Mouse (Mus musculus): ENCODE measurements around the gene Mtap. TPM values are rescaled to one million over a fixed set of nuclear protein-coding genes. Genes with fewer than 3 reads are reported as not detected.
A peak's percentile ranks its signal among the peaks of the same experiment; 100 is the strongest.

The Mtap gene
- polyA plus RNA-seq, 1 experiment from 2014 or later = 24.0 TPM

GRCm38 (mm10) chr4:89128937-89129277 is 8.0 kb upstream of the Mtap start:
- no peaks in the 10 kb centered on the region for H3K36me3 ChIP-seq (ENCODE audit: control insufficient read depth, insufficient read depth, low read length)
- no peak for ATAC-seq (ENCODE audit: low read depth)
- H3K4me1 ChIP-seq (ENCODE audit: control insufficient read depth, insufficient read depth, low read length) = no peaks in the 10 kb centered on the region
- H3K9me3 ChIP-seq (ENCODE audit: control insufficient read depth, low read length) = no peaks in the 10 kb centered on the region
- H3K9ac ChIP-seq (replicated peaks; ENCODE audit: low read depth, low read length) = no peak overlapping the region
- H3K27me3 ChIP-seq (ENCODE audit: control insufficient read depth, insufficient read depth, low read length) = no peaks in the 10 kb centered on the region
- no peak overlapping the region for H3K27ac ChIP-seq (ENCODE audit: low read depth, low read length)
- no peak overlapping the region for H3K4me2 ChIP-seq (ENCODE audit: low read depth, low read length)
- WGBS = 72% methylated on average over 5 of the region's 5 CpGs
- no peak overlapping the region for H3K4me3 ChIP-seq (ENCODE audit: low read depth, low read length)

DNA sequence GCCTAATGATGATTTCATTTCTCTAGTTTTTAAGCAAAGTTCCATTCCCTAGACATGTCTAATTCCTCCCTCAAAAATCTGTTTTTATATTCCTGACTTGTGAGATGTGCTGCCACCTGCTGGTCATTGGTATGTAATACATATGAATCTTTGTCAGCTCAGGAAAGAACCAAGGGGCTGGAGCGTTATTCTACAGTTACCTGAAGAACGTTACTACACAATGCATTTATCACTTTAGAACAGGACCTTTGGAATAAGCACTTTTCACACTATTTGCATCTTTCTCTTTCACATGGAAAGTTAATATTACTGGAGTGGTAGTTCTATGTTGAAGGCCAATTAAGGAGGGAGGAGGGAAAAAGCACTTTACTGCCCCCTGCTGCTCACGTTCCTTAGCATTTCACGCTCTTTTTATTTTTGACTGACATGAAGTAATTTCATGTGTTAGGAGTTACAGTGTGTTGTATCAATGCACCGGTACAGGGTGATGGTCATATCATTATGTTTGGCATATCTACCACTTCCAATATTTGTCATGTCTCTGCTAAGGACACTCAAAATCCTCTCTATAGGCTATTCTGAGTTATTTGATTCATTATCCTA is 7.5 kb upstream of the Mtap start:
- WGBS = 5% methylated on average over 5 of the region's 5 CpGs
- H3K9me3 ChIP-seq (ENCODE audit: control insufficient read depth, low read length) = no peaks in the 10 kb centered on the region
- H3K4me1 ChIP-seq (ENCODE audit: control insufficient read depth, insufficient read depth, low read length) = no peaks in the 10 kb centered on the region
- no peak overlapping the region for H3K4me3 ChIP-seq (ENCODE audit: low read depth, low read length)
- H3K9ac ChIP-seq (replicated peaks; ENCODE audit: low read depth, low read length) = no peak overlapping the region
- H3K36me3 ChIP-seq (ENCODE audit: control insufficient read depth, insufficient read depth, low read length) = no peaks in the 10 kb centered on the region
- H3K4me2 ChIP-seq (ENCODE audit: low read depth, low read length) = peak overlapping the region; percentile 36; the same call in 1 of the 2 replicates
- no peak overlapping the region for H3K27ac ChIP-seq (ENCODE audit: low read depth, low read length)
- ATAC-seq (ENCODE audit: low read depth) = peak; percentile 78
- H3K27me3 ChIP-seq (ENCODE audit: control insufficient read depth, insufficient read depth, low read length) = no peaks in the 10 kb centered on the region

DNA sequence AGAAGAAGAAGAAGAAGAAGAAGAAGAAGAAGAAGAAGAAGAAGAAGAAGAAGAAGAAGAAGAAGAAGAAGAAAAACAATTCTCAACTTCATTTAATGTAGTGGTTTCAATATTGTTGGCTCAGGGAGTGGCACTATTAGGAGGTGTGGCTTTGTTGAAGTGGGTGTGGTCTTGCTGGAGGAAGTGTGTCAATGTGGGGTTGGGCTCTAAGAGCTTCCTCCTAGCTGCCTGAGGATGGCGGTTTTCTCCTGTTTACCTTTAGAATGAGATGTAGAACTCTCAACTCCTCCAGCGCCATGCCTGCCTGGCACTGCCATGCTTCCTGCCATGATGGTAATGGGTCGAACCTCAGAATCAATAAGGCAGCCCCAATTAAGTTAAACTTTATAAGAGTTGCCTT is 5.1 kb upstream of the Mtap start:
- H3K4me3 ChIP-seq (ENCODE audit: low read depth, low read length) = no peak overlapping the region
- no peaks in the 10 kb centered on the region for H3K4me1 ChIP-seq (ENCODE audit: control insufficient read depth, insufficient read depth, low read length)
- H3K27ac ChIP-seq (ENCODE audit: low read depth, low read length) = no peak overlapping the region
- H3K36me3 ChIP-seq (ENCODE audit: control insufficient read depth, insufficient read depth, low read length) = no peaks in the 10 kb centered on the region
- H3K27me3 ChIP-seq (ENCODE audit: control insufficient read depth, insufficient read depth, low read length) = no peaks in the 10 kb centered on the region
- 81% methylated on average over 3 of the region's 3 CpGs for WGBS
- no peak for ATAC-seq (ENCODE audit: low read depth)
- no peaks in the 10 kb centered on the region for H3K9me3 ChIP-seq (ENCODE audit: control insufficient read depth, low read length)
- no peak overlapping the region for H3K9ac ChIP-seq (replicated peaks; ENCODE audit: low read depth, low read length)
- H3K4me2 ChIP-seq (ENCODE audit: low read depth, low read length) = no peak overlapping the region

- Histone ChIP-seq H3K27me3 (ENCODE audit: control insufficient read depth, insufficient read depth, low read length) (peaks cover 2% of the 10 kb centered on the region; the same call in 1 of the 2 replicates), H3K4me3 (ENCODE audit: low read depth, low read length) (no peak overlapping the region; the same call in 1 of the 2 replicates), H3K9me3 (ENCODE audit: control insufficient read depth, low read length) (no peaks in the 10 kb centered on the region), H3K9ac (replicated peaks; ENCODE audit: low read depth, low read length) (no peak overlapping the region), H3K36me3 (ENCODE audit: control insufficient read depth, insufficient read depth, low read length) (no peaks in the 10 kb centered on the region), H3K4me2 (ENCODE audit: low read depth, low read length) (peak overlapping the region; percentile 92), H3K27ac (ENCODE audit: low read depth, low read length) (no peak overlapping the region), H3K4me1 (ENCODE audit: control insufficient read depth, insufficient read depth, low read length) (peaks cover 3% of the 10 kb centered on the region; the same call in 1 of the 2 replicates)
- ATAC-seq (ENCODE audit: low read depth) = no peak
- WGBS = 26% methylated on average over 3 of the region's 3 CpGs
These were observed 566 bp upstream of the Mtap start for GRCm38 (mm10) chr4:89136356-89136755.

DNA sequence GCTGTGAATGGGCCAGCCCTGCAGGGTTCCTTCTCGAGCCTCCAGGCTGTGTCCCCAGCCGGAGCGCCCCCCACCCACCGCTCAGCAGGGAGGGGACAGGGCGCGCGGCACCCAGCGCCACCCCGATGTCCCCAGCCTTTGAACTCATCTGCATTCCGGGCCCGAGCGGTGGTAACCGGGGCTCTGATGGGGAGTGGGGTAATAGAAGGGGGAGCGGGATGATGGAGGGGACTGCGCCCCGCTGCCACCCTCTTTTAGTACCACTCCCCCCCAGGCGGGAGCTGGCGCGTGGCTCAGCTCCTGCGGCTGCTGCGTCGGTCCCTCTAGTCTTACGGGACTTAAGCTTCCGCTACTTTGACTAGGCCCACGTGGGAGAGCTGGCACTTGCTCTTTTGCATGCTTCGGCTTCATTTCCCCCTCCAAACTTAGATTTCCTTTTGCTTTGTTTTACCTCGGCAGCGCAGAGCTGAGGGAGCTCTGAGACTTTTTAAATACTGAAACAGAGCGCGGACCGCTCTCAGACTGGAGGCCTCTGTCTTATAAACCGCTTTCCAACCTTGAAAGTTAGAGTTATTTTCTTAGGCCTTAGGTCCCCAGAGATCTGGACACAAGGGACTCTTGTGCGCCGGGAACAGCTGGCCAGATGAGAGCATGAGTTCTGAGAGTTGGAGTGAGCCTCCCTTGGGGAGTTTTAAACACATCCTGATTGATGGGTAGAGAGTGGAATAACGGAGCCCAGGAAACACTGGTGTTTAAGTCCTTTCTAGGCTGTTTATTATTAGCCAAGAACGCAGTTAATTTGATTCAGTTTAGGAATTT is 829 bp downstream of the Mtap start:
- peaks cover 3% of the 10 kb centered on the region; the same call in 1 of the 2 replicates for H3K4me1 ChIP-seq (ENCODE audit: control insufficient read depth, insufficient read depth, low read length)
- H3K4me3 ChIP-seq (ENCODE audit: low read depth, low read length) = peak overlapping the region; percentile 87
- H3K9ac ChIP-seq (replicated peaks; ENCODE audit: low read depth, low read length) = peak overlapping the region; percentile 80
- H3K36me3 ChIP-seq (ENCODE audit: control insufficient read depth, insufficient read depth, low read length) = no peaks in the 10 kb centered on the region
- peak; percentile 84 for ATAC-seq (ENCODE audit: low read depth)
- peaks cover 2% of the 10 kb centered on the region; the same call in 1 of the 2 replicates for H3K27me3 ChIP-seq (ENCODE audit: control insufficient read depth, insufficient read depth, low read length)
- no peaks in the 10 kb centered on the region for H3K9me3 ChIP-seq (ENCODE audit: control insufficient read depth, low read length)
- WGBS = under 1% methylated on average over 36 of the region's 36 CpGs
- peak overlapping the region; percentile 92 for H3K4me2 ChIP-seq (ENCODE audit: low read depth, low read length)
- peak overlapping the region; percentile 71; the same call in 1 of the 2 replicates for H3K27ac ChIP-seq (ENCODE audit: low read depth, low read length)

- Histone ChIP-seq H3K27me3 (ENCODE audit: control insufficient read depth, insufficient read depth, low read length) (peaks cover 2% of the 10 kb centered on the region; the same call in 1 of the 2 replicates), H3K4me2 (ENCODE audit: low read depth, low read length) (peak overlapping the region; percentile 92), H3K9me3 (ENCODE audit: control insufficient read depth, low read length) (no peaks in the 10 kb centered on the region), H3K9ac (replicated peaks; ENCODE audit: low read depth, low read length) (no peak overlapping the region), H3K36me3 (ENCODE audit: control insufficient read depth, insufficient read depth, low read length) (no peaks in the 10 kb centered on the region), H3K27ac (ENCODE audit: low read depth, low read length) (no peak overlapping the region), H3K4me1 (ENCODE audit: control insufficient read depth, insufficient read depth, low read length) (peaks cover 3% of the 10 kb centered on the region; the same call in 1 of the 2 replicates), H3K4me3 (ENCODE audit: low read depth, low read length) (peak overlapping the region; percentile 87)
- ATAC-seq (ENCODE audit: low read depth) = no peak
- WGBS = 13% methylated on average over 4 of the region's 4 CpGs
These were observed 1.4 kb downstream of the Mtap start for GRCm38 (mm10) chr4:89138361-89138651.

DNA sequence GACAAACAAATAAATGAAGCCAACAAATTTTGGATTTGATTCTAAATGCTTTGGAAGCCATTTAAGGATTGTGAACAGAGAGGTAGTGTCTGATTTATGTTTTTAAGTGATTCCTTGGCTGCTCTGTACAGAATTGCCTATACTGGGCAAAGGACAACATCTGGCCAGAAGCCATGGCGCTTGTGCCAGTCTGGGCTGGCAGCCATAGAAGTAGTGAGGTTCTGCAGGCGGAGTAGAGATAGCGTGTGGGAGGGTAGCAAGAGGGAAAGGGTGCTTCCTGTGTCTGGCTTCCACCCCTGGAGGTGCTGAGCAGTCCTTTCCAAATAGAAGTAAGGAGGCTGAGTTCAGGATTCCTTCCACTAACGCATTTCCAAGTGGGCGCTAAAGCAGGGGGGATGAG is 3.9 kb downstream of the Mtap start:
- 71% methylated on average over 5 of the region's 5 CpGs for WGBS

DNA sequence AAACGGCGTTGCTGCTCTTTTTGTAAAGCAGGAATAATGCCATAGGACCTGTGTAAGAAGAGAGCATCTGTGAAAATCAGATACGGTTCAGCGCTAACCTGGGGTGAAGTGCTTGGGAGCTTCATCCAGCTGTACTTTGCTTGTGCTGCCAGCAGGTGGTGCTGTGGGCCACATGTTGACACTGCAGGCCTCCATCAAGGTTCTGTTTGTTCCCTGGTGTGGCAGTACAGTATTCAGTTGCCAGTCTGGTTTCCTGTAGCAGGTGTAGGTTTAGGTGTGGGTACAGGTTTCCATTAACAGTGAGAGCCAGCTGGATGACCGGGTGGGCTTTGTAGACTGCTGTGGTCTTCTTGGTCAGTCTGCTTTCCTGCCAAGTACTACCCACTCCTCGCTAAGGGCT is 8.5 kb downstream of the Mtap start:
- no peak overlapping the region for H3K4me3 ChIP-seq (ENCODE audit: low read depth, low read length)
- H3K27me3 ChIP-seq (ENCODE audit: control insufficient read depth, insufficient read depth, low read length) = no peaks in the 10 kb centered on the region
- ATAC-seq (ENCODE audit: low read depth) = peak; percentile 74
- no peaks in the 10 kb centered on the region for H3K4me1 ChIP-seq (ENCODE audit: control insufficient read depth, insufficient read depth, low read length)
- H3K27ac ChIP-seq (ENCODE audit: low read depth, low read length) = no peak overlapping the region
- no peak overlapping the region for H3K4me2 ChIP-seq (ENCODE audit: low read depth, low read length)
- H3K9ac ChIP-seq (replicated peaks; ENCODE audit: low read depth, low read length) = no peak overlapping the region
- H3K9me3 ChIP-seq (ENCODE audit: control insufficient read depth, low read length) = no peaks in the 10 kb centered on the region
- H3K36me3 ChIP-seq (ENCODE audit: control insufficient read depth, insufficient read depth, low read length) = 0 out of 2 replicates have a peak, but pooled peaks cover 3% of the 10 kb centered on the region
- 44% methylated on average over 6 of the region's 6 CpGs for WGBS

More for the DNA sequence above, 3.9 kb downstream of the Mtap start:
- Histone ChIP-seq H3K4me2 (ENCODE audit: low read depth, low read length) (no peak overlapping the region), H3K4me1 (ENCODE audit: control insufficient read depth, insufficient read depth, low read length) (peaks cover 3% of the 10 kb centered on the region; the same call in 1 of the 2 replicates), H3K27me3 (ENCODE audit: control insufficient read depth, insufficient read depth, low read length) (peaks cover 2% of the 10 kb centered on the region; the same call in 1 of the 2 replicates), H3K4me3 (ENCODE audit: low read depth, low read length) (no peak overlapping the region), H3K36me3 (ENCODE audit: control insufficient read depth, insufficient read depth, low read length) (no peaks in the 10 kb centered on the region), H3K9ac (replicated peaks; ENCODE audit: low read depth, low read length) (no peak overlapping the region), H3K9me3 (ENCODE audit: control insufficient read depth, low read length) (no peaks in the 10 kb centered on the region), H3K27ac (ENCODE audit: low read depth, low read length) (no peak overlapping the region)
- ATAC-seq (ENCODE audit: low read depth) = no peak

DNA sequence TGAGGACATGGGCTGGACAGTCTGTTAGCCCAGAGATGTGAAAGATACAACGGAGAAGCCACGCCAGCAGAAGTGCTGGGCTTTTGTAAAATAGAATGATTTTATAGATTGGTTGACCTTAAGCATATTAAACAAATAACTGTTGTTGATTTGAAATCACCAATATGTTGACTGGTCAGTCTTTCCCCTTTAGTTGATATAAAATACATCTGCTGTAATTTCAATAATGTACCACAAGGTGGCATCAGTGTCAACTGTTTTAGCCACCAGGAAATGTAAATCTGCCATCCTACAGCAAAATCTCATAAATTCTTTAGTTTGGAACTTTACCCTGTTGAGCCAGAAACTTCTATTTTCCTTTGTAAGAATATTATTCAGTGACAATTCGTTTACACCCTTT is 9.4 kb downstream of the Mtap start:
- H3K4me1 ChIP-seq (ENCODE audit: control insufficient read depth, insufficient read depth, low read length) = no peaks in the 10 kb centered on the region
- 53% methylated on average over 3 of the region's 3 CpGs for WGBS
- no peaks in the 10 kb centered on the region for H3K9me3 ChIP-seq (ENCODE audit: control insufficient read depth, low read length)
- H3K27me3 ChIP-seq (ENCODE audit: control insufficient read depth, insufficient read depth, low read length) = no peaks in the 10 kb centered on the region
- H3K27ac ChIP-seq (ENCODE audit: low read depth, low read length) = no peak overlapping the region
- ATAC-seq (ENCODE audit: low read depth) = no peak
- H3K4me3 ChIP-seq (ENCODE audit: low read depth, low read length) = no peak overlapping the region
- 0 out of 2 replicates have a peak, but pooled peaks cover 3% of the 10 kb centered on the region for H3K36me3 ChIP-seq (ENCODE audit: control insufficient read depth, insufficient read depth, low read length)
- no peak overlapping the region for H3K4me2 ChIP-seq (ENCODE audit: low read depth, low read length)
- no peak overlapping the region for H3K9ac ChIP-seq (replicated peaks; ENCODE audit: low read depth, low read length)
